Mouse (Mus musculus): ENCODE results near the gene Heatr5a. TPM values are rescaled to one million over a fixed set of nuclear protein-coding genes. Genes with fewer than 3 reads are reported as not detected.

The Heatr5a gene
- polyA plus RNA-seq, 1 experiment from 2014 or later, result 17.9 TPM

DNA sequence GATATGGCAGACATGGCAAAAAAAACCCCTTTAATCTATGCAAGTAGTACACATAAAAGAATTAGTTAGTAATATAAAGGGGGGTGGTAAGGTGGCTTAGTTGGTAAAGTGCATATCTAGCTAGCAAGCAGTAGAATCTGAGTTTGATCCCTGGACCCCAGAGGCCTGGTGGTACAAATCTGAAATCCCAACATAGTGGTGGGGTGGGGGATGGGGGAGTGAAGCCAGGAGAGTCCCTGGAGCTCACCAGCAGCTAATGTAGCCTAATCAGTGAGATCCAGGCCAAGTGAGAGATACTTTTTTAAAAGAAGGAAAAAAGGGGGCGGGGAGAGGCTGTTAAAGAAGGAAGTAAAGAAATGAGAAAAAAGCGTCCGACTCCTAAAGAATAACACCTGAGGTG lies 120.0 kb downstream of the Heatr5a start:
- no peaks in the 10 kb centered on the region for H3K27me3 ChIP-seq (ENCODE audit: control insufficient read depth, insufficient read depth, low read length)
- H3K9me3 ChIP-seq (ENCODE audit: control insufficient read depth, low read depth, low read length), result 0 out of 2 replicates have a peak, but pooled peaks cover 2% of the 10 kb centered on the region
- no peaks in the 10 kb centered on the region for H3K4me1 ChIP-seq (ENCODE audit: control insufficient read depth, insufficient read depth, low read length)
- H3K4me3 ChIP-seq (ENCODE audit: low read depth, low read length), result no peak overlapping the region
- H3K36me3 ChIP-seq (ENCODE audit: control insufficient read depth, insufficient read depth, low read length), result no peaks in the 10 kb centered on the region
- WGBS, result 94% methylated on average over 3 of the region's 3 CpGs
- no peak for ATAC-seq (ENCODE audit: insufficient number of reproducible peaks, insufficient read depth, low FRiP score, low read depth)
- H3K9ac ChIP-seq (replicated peaks; ENCODE audit: low read depth, low read length), result no peak overlapping the region
- no peak overlapping the region for H3K27ac ChIP-seq (ENCODE audit: low read length)
- H3K4me2 ChIP-seq (replicated peaks; ENCODE audit: low read depth, low read length), result no peak overlapping the region

DNA sequence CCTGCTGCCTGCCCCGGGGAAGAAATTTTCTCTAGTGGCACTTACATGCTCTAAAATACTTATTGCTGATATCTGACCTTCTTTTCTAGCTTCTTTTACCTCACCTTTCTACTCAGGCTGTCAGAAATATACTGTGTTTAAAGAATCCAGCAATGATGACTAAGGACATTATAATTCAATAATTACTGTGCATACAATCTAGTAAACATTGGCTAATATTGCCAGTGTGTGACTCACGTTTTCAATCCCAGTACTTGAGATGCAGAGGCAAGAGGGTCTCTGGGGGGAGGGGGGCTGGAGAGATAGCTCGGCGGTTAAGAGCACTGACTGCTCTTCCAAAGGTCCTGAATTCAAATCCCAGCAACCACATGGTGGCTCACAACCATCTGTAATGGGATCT lies 120.8 kb downstream of the Heatr5a start:
- ATAC-seq (ENCODE audit: insufficient number of reproducible peaks, insufficient read depth, low FRiP score, low read depth), result no peak
- Histone ChIP-seq H3K27me3 (ENCODE audit: control insufficient read depth, insufficient read depth, low read length) (no peaks in the 10 kb centered on the region), H3K36me3 (ENCODE audit: control insufficient read depth, insufficient read depth, low read length) (no peaks in the 10 kb centered on the region), H3K4me2 (replicated peaks; ENCODE audit: low read depth, low read length) (no peak overlapping the region), H3K4me1 (ENCODE audit: control insufficient read depth, insufficient read depth, low read length) (no peaks in the 10 kb centered on the region), H3K9me3 (ENCODE audit: control insufficient read depth, low read depth, low read length) (0 out of 2 replicates have a peak, but pooled peaks cover 2% of the 10 kb centered on the region), H3K9ac (replicated peaks; ENCODE audit: low read depth, low read length) (no peak overlapping the region), H3K27ac (ENCODE audit: low read length) (no peak overlapping the region), H3K4me3 (ENCODE audit: low read depth, low read length) (no peak overlapping the region)
- WGBS, result 77% methylated on average over 4 of the region's 4 CpGs

DNA sequence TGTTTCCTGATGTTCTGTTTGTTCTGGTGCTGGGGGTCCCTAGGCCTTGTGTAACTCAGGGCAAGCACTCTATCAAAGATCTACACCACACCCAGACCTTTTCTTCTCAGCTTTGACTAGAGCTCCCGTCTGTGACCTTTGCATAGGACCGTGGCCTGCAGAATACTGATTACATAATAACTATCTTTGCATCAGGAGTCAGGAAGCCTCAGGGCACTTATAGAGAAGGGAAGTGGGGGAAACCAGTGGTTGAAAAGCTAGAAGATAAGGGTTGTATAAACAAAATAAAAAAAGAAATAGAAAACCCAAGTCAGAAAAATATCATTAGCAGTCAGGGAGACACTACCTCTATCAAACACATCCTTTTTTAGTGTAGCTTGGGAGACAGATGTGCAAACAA lies 121.2 kb downstream of the Heatr5a start:
- Histone ChIP-seq H3K4me3 (ENCODE audit: low read depth, low read length) (no peak overlapping the region), H3K9me3 (ENCODE audit: control insufficient read depth, low read depth, low read length) (0 out of 2 replicates have a peak, but pooled peaks cover 2% of the 10 kb centered on the region), H3K27me3 (ENCODE audit: control insufficient read depth, insufficient read depth, low read length) (no peaks in the 10 kb centered on the region), H3K4me2 (replicated peaks; ENCODE audit: low read depth, low read length) (no peak overlapping the region), H3K27ac (ENCODE audit: low read length) (no peak overlapping the region), H3K36me3 (ENCODE audit: control insufficient read depth, insufficient read depth, low read length) (no peaks in the 10 kb centered on the region), H3K4me1 (ENCODE audit: control insufficient read depth, insufficient read depth, low read length) (no peaks in the 10 kb centered on the region), H3K9ac (replicated peaks; ENCODE audit: low read depth, low read length) (no peak overlapping the region)
- 82% methylated on average over 2 of the region's 2 CpGs for WGBS
- no peak for ATAC-seq (ENCODE audit: insufficient number of reproducible peaks, insufficient read depth, low FRiP score, low read depth)

DNA sequence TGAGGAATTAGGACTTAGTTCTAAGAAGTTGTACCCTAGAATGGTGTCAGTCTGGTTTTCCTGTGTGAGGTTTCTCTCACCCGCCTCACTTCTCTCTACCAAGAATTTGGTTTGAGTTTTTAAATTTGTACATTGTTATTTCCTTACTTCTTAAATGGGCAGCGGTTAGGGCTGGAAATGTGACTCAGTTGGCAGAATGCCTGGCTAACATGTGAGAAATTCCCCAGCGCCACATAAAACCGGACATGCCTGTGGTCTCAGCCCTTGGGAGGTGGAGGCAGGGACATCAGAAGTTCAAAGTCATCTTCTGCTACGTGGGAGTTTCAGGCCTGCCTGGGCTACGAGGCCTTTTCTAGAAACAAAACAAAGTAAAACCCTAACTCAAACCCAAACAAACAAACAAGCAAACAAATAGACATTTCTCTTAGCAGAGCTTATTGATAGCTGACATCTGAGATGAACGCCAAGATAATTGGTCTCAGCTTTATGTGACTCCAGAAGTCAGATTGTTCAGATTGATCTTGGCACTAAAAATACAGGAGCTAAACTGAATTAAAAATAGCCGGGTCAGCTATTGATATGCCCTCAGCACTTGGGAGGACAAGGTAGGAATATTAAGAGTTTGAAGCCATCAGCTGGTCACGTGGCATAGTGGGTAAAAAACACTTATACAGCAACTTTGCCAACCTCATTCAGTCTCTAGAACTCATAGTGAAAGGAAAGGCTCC lies 123.0 kb downstream of the Heatr5a start:
- 85% methylated on average over 9 of the region's 9 CpGs for WGBS
- ATAC-seq (ENCODE audit: insufficient number of reproducible peaks, insufficient read depth, low FRiP score, low read depth), result no peak
- H3K36me3 ChIP-seq (ENCODE audit: control insufficient read depth, insufficient read depth, low read length), result no peaks in the 10 kb centered on the region
- no peak overlapping the region for H3K27ac ChIP-seq (ENCODE audit: low read length)
- no peak overlapping the region for H3K9ac ChIP-seq (replicated peaks; ENCODE audit: low read depth, low read length)
- peaks cover 2% of the 10 kb centered on the region; the same call in 1 of the 2 replicates for H3K4me1 ChIP-seq (ENCODE audit: control insufficient read depth, insufficient read depth, low read length)
- no peak overlapping the region for H3K4me3 ChIP-seq (ENCODE audit: low read depth, low read length)
- H3K4me2 ChIP-seq (replicated peaks; ENCODE audit: low read depth, low read length), result no peak overlapping the region
- H3K9me3 ChIP-seq (ENCODE audit: control insufficient read depth, low read depth, low read length), result 0 out of 2 replicates have a peak, but pooled peaks cover 2% of the 10 kb centered on the region
- no peaks in the 10 kb centered on the region for H3K27me3 ChIP-seq (ENCODE audit: control insufficient read depth, insufficient read depth, low read length)

DNA sequence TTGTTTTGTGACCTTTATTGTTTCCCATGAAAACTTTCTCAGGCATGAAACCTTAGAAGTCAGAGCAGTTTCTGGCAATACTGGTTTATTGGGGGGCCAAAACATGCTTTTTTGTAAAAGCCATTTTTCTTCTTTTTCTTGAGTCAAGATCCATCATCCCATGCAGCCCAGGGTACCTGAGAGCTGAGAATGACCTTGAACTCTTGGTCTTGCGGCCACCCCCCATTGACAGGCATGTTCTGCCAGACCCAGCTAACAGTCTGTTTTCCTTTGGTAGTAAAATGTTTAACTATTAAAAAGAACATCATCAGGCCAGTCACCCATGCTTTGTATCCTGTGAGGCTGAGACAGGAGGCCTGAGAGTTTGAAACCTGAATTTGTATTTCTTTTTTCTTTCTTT lies 125.9 kb downstream of the Heatr5a start:
- Histone ChIP-seq H3K27me3 (ENCODE audit: control insufficient read depth, insufficient read depth, low read length) (no peaks in the 10 kb centered on the region), H3K4me3 (ENCODE audit: low read depth, low read length) (peak overlapping the region; percentile 51), H3K27ac (ENCODE audit: low read length) (peak overlapping the region; percentile 89; the same call in 1 of the 2 replicates), H3K9ac (replicated peaks; ENCODE audit: low read depth, low read length) (no peak overlapping the region), H3K9me3 (ENCODE audit: control insufficient read depth, low read depth, low read length) (0 out of 2 replicates have a peak, but pooled peaks cover 2% of the 10 kb centered on the region), H3K4me1 (ENCODE audit: control insufficient read depth, insufficient read depth, low read length) (peaks cover 2% of the 10 kb centered on the region; the same call in 1 of the 2 replicates), H3K4me2 (replicated peaks; ENCODE audit: low read depth, low read length) (peak overlapping the region; percentile 55; the same call in 1 of the 2 replicates), H3K36me3 (ENCODE audit: control insufficient read depth, insufficient read depth, low read length) (no peaks in the 10 kb centered on the region)
- 23% methylated on average over 1 of the region's 1 CpGs for WGBS
- ATAC-seq (ENCODE audit: insufficient number of reproducible peaks, insufficient read depth, low FRiP score, low read depth), result no peak; the same call in 1 of the 2 replicates

DNA sequence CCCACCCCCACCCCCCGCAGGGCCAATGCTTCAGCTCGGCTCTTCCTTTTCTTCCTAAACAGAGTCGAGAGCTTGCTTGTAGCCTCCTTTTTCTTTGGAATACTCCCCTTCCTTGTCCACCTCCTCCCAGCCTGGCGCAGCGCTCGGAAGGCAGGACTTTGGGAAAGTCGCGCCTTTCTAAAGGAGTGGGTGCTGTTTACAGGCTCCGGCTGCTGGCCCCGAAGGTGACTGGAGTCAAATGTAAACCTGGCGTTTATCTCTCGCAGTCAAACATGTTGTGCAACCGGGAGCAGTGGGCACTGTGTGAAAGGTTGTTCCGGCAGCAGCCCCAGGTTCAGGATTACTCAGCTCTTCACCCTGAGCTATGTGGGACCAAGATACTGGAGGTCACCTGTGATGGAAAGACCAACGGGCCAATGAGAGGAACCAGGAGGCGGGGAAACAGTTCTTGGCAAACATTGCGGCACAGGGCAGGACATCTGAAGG lies 126.3 kb downstream of the Heatr5a start:
- H3K4me3 ChIP-seq (ENCODE audit: low read depth, low read length), result peak overlapping the region; percentile 51
- WGBS, result under 1% methylated on average over 17 of the region's 17 CpGs

DNA sequence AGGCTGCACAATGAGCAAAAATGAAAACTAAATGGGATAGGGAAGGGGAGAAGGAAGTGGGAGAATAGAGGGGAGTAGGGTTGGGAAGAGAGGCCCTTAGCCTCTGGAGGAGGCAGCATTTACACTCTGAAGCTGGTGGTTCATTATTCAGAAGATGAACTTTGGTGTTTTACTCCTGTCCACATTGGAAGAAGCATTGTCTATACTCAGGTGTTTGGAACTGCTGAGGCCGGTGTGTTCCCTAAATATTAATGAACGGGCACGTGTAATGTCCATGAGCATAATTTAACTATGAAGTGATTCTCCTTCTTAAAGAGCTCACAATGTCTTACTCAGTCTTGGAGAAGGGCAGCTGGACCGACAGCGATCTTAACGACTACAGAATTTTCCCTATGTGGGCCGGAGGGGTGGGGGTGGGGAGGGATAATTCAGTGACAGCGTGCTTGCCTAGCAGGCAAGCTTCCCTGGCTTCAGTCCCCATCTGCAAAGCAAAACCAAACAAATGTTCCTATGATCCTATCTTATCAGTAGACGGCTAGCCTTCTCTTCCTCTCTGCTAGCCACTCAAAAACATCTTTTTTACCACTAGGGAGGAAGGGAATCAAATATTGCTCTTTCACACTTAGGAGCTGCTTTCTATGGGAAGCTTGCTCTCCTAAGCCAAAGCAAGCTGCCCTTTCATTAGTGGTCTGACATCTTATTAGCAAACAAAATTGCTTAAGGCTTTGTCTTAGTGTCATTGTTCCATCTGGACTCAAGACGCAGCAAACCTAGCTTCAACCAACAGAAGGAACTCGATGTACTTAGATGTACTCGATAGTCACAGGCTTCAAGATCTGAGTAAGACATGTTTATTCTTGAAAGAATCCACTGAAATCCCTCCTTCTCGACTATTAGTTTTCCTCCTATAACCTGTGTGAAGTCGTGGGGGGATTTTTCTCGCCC lies 127.3 kb downstream of the Heatr5a start:
- Histone ChIP-seq H3K27ac (ENCODE audit: low read length) (peak overlapping the region; percentile 89), H3K4me3 (ENCODE audit: low read depth, low read length) (peak overlapping the region; percentile 51), H3K9ac (replicated peaks; ENCODE audit: low read depth, low read length) (no peak overlapping the region; the same call in 1 of the 2 replicates), H3K4me2 (replicated peaks; ENCODE audit: low read depth, low read length) (peak overlapping the region; percentile 55), H3K4me1 (ENCODE audit: control insufficient read depth, insufficient read depth, low read length) (peaks cover 2% of the 10 kb centered on the region; the same call in 1 of the 2 replicates), H3K9me3 (ENCODE audit: control insufficient read depth, low read depth, low read length) (no peaks in the 10 kb centered on the region), H3K27me3 (ENCODE audit: control insufficient read depth, insufficient read depth, low read length) (no peaks in the 10 kb centered on the region), H3K36me3 (ENCODE audit: control insufficient read depth, insufficient read depth, low read length) (no peaks in the 10 kb centered on the region)
- no peak for ATAC-seq (ENCODE audit: insufficient number of reproducible peaks, insufficient read depth, low FRiP score, low read depth)
- WGBS, result 27% methylated on average over 15 of the region's 15 CpGs

More for the DNA sequence above, 126.3 kb downstream of the Heatr5a start:
- ATAC-seq (ENCODE audit: insufficient number of reproducible peaks, insufficient read depth, low FRiP score, low read depth), result peak; percentile 99
- peak overlapping the region; percentile 14 for H3K9ac ChIP-seq (replicated peaks; ENCODE audit: low read depth, low read length)
- peak overlapping the region; percentile 89 for H3K27ac ChIP-seq (ENCODE audit: low read length)
- peak overlapping the region; percentile 55 for H3K4me2 ChIP-seq (replicated peaks; ENCODE audit: low read depth, low read length)
- H3K9me3 ChIP-seq (ENCODE audit: control insufficient read depth, low read depth, low read length), result 0 out of 2 replicates have a peak, but pooled peaks cover 2% of the 10 kb centered on the region
- H3K4me1 ChIP-seq (ENCODE audit: control insufficient read depth, insufficient read depth, low read length), result peaks cover 2% of the 10 kb centered on the region; the same call in 1 of the 2 replicates
- no peaks in the 10 kb centered on the region for H3K36me3 ChIP-seq (ENCODE audit: control insufficient read depth, insufficient read depth, low read length)
- H3K27me3 ChIP-seq (ENCODE audit: control insufficient read depth, insufficient read depth, low read length), result no peaks in the 10 kb centered on the region

Data from stomach, embryonic 14.5 days (tissue).